Mouse (Mus musculus) spleen, adult 2 months (tissue): ENCODE data around the gene Clrn2. TPM values are rescaled to one million over a fixed set of nuclear protein-coding genes. Genes with fewer than 3 reads are reported as not detected.
A peak's percentile ranks its signal among the peaks of the same experiment; 100 is the strongest.

Experiments
- DNase-seq, 2 experiments: peaks; one replicate each; pipeline versions ENCODE4 v3.0.0 to v3.0.0-alpha.2; 2012 to 2021; ENCODE audit warnings: low spot score in 2 of 2, low read depth in 1 of 2
- H3K27ac ChIP-seq: fragments of 200-500 bp; 2 replicates; pipeline ENCODE4 v1.5.1; 2012; ENCODE audit warnings: low read length, inconsistent platforms; ENCODE audit not compliant: insufficient read depth
- H3K27me3 ChIP-seq: fragments of 200-500 bp; 2 replicates; pipeline ENCODE4 v1.6.1; 2012; ENCODE audit warnings: mild to moderate bottlenecking, moderate library complexity, low read length, inconsistent platforms; ENCODE audit not compliant: control insufficient read depth, insufficient read depth
- H3K36me3 ChIP-seq: fragments of 200-500 bp; 2 replicates; pipeline ENCODE4 v1.6.1; 2012; ENCODE audit warnings: mild to moderate bottlenecking, low read length, inconsistent platforms; ENCODE audit not compliant: control insufficient read depth, insufficient read depth
- H3K4me1 ChIP-seq: fragments of 200-500 bp; 2 replicates; pipeline ENCODE4 v1.6.1; 2011; ENCODE audit warnings: inconsistent platforms; ENCODE audit not compliant: control insufficient read depth, insufficient read depth, insufficient read length
- H3K4me3 ChIP-seq: fragments of 200-500 bp; 2 replicates; pipeline ENCODE4 v1.5.1; 2011; ENCODE audit warnings: mild to moderate bottlenecking, inconsistent platforms; ENCODE audit not compliant: insufficient read depth, insufficient read length; ENCODE audit errors: extremely low read depth
- CTCF ChIP-seq: fragments of 200-500 bp; IDR thresholded peaks from 2 replicates; pipeline ENCODE4 v1.5.1; 2011; ENCODE audit warnings: mild to moderate bottlenecking, inconsistent platforms; ENCODE audit not compliant: insufficient read depth, insufficient read length, insufficient replicate concordance; ENCODE audit errors: extremely low read depth
- POLR2A ChIP-seq: fragments of 200-500 bp; IDR thresholded peaks from 2 replicates; pipeline ENCODE4 v1.6.1; 2011; ENCODE audit warnings: low read depth, low read length, inconsistent platforms
- WGBS: fragments of 180-500 bp; shearing (Covaris S2); methylation state at CpG from one replicate; pipeline ENCODE4 v1.1.7; 2018; 5-methylcytosine and 5-hydroxymethylcytosine counted together
- polyA plus RNA-seq: library from polyadenylated mRNA; depleted of rRNA; stranded (reverse); fragments of >200 nt; gene quantifications from 2 replicates; pipeline ENCODE4 v1.2.3, GENCODE M21; 2012

Gene Clrn2
- polyA plus RNA-seq, 1 experiment = not detected

DNA sequence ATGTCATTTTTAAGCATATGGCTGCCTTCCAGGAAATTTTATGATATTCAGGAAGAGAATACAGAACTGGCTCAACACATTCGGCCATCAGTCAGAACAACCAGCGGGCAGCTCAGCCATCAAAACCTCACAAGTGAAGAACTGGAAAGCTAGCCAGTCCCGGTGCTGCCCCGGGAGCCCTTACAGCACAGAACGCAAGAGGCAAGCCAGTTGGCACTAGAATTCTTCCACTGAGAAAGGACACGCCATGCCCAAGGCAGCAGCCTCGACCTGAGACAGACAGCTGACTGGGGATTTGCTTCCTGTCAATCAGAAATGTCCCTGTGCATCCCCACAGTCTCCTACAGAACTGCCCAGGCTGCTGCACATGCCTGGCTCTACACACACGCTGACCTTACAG lies 15.2 kb upstream of the Clrn2 start:
- Histone ChIP-seq H3K36me3 (peaks cover 23% of the 10 kb centered on the region), H3K4me1 (no peaks in the 10 kb centered on the region), H3K27me3 (no peaks in the 10 kb centered on the region), H3K4me3 (no peak overlapping the region), H3K27ac (no peak overlapping the region)
- no peak for DNase-seq
- TF ChIP-seq CTCF (no peak), POLR2A (no peak)
- 96% methylated on average over 8 of the region's 8 CpGs for WGBS

DNA sequence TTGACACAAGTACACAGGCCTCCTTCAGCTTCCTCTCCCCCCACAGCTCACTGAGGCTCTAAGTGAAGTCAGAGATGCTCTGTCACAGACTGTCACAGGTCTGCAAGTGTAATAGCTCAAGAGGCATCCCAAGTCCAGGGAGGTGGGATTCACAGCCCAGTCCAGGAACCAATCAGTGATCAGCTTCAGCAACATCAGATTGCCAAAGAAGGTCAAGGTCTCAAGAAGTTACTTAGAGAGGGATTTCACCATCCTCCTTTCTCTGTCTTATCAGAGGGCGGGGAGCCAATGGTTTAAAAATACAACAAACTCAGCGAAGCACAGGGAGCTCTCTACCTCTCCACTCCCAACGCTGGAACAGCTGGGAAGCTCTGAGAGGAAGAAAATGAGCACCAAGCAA lies 12.4 kb upstream of the Clrn2 start:
- WGBS = 88% methylated on average over 3 of the region's 3 CpGs
- no peaks in the 10 kb centered on the region for H3K27me3 ChIP-seq
- no peak for DNase-seq
- TF ChIP-seq POLR2A (no peak), CTCF (no peak)
- peaks cover 22% of the 10 kb centered on the region for H3K36me3 ChIP-seq
- no peaks in the 10 kb centered on the region for H3K4me1 ChIP-seq
- H3K27ac ChIP-seq = no peak overlapping the region
- H3K4me3 ChIP-seq = no peak overlapping the region

DNA sequence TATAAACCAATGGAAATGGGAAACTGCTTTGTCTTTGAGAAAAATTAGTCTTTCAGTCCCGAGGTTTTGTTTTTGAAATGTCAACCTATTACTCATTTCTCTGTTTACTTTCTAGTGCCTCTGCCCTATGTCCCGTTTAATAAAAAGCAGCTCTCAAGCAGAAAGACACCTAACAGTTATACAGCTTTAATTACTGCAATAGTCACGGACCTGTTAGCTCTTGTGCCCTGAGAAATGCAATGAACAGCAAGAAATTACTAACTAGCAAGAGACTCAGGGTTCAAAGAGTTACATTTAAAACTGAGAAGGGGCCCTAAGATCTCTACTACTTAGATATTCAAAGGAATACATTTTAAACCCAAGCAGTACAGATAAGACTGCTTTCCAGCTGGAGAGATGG lies 11.8 kb upstream of the Clrn2 start:
- no peak overlapping the region for H3K27ac ChIP-seq
- no peaks in the 10 kb centered on the region for H3K4me1 ChIP-seq
- WGBS = 86% methylated on average over 3 of the region's 3 CpGs
- DNase-seq = no peak
- no peak for TF ChIP-seq CTCF
- H3K4me3 ChIP-seq = no peak overlapping the region
- peaks cover 24% of the 10 kb centered on the region for H3K36me3 ChIP-seq
- no peaks in the 10 kb centered on the region for H3K27me3 ChIP-seq

DNA sequence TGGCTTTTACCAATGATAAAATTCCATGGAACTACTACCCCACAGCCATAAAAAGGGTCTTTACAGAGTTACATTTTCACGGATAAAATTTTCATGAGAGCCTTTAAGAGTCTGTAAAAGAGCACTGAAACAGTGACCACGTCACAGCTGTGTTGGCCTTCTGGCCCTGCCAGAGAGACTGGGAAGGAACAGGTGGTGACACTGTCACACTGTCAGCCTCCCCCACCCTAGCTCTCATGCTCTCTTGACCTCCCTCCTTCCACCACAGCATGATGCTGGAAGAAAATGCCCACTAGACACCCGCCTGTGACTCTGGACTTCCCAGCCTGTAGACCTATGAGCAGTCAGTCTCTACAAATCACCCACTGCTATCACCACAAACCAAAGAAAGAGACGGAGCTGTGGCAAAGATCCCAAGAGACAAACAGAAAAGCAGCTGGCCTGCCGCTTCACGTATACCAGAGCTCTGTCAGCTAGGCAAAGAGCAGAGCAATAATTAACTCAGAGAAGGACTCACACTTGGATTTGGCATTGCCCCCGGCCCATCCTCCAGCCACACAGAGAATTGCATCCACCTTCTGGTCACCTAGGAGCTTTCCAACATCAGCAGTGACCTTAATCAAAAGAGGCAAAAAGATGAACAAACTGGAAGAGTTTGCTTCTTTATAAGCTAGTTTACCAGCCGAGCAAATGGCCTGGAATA lies 9.3 kb upstream of the Clrn2 start:
- DNase-seq = no peak
- Histone ChIP-seq H3K36me3 (peaks cover 14% of the 10 kb centered on the region), H3K4me1 (peaks cover 2% of the 10 kb centered on the region; the same call in 1 of the 2 replicates), H3K4me3 (no peak overlapping the region), H3K27ac (no peak overlapping the region), H3K27me3 (no peaks in the 10 kb centered on the region)
- 89% methylated on average over 8 of the region's 8 CpGs for WGBS
- no peak for TF ChIP-seq CTCF
- TF ChIP-seq POLR2A = no peak

DNA sequence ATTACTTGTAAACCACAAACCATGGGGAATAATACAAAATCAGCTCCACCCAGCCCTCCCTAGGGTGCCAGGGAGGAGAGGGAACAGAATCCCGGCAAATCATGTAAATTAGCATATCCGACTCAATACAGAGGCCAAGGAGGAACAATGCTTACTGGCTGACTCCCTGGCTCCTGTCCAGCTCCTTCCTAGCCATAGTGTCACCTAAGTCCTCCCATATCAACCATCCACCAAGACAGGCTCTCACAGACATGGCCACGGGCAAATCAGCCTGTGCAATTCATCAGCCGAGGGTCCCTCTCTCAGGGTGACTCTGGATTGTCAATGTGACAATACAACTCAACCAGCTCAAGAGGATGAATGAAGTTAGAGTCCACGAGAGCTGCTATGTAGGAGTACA lies 4.9 kb upstream of the Clrn2 start:
- no peak for DNase-seq
- H3K4me3 ChIP-seq = no peak overlapping the region
- TF ChIP-seq CTCF (no peak), POLR2A (no peak)
- WGBS = 77% methylated on average over 5 of the region's 5 CpGs
- H3K36me3 ChIP-seq = peaks cover 6% of the 10 kb centered on the region
- H3K4me1 ChIP-seq = peaks cover 3% of the 10 kb centered on the region; the same call in 1 of the 2 replicates
- no peaks in the 10 kb centered on the region; the same call in 1 of the 2 replicates for H3K27me3 ChIP-seq
- H3K27ac ChIP-seq = no peak overlapping the region

DNA sequence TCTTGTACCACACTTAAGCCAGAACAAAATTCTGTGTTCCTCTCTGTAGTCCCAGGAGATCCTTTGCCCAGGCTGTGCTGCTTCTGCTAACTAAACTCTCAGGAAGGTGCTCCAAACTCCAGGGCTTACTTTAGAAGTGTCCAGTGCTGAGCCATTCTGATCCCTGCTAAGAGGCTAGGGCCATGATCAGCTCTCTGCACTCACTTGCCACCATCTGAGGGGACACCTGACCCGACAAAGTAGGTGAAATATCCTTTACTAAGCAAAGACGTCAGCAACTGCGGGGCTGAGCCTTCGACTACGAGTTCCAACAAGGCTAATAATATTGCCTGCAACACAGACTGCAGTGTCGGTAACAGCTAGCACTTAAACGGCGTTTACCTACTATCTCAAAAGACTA lies 4.3 kb upstream of the Clrn2 start:
- no peak for DNase-seq

More for the DNA sequence above, 4.3 kb upstream of the Clrn2 start:
- Histone ChIP-seq H3K36me3 (peaks cover 6% of the 10 kb centered on the region), H3K4me3 (peak overlapping the region; percentile 65), H3K27ac (no peak overlapping the region), H3K27me3 (no peaks in the 10 kb centered on the region; the same call in 1 of the 2 replicates), H3K4me1 (peaks cover 3% of the 10 kb centered on the region; the same call in 1 of the 2 replicates)
- TF ChIP-seq POLR2A = no peak
- TF ChIP-seq CTCF = no peak
- WGBS = 4% methylated on average over 8 of the region's 8 CpGs
